Mouse (Mus musculus) regulatory T cell (primary cell): Measurements from ENCODE around the gene Ifit3.
"Not testable (repeated sequence)": the region's sequence is repeated elsewhere in the genome, so short reads cannot be mapped to it uniquely, and the experiment has no call there.

Experiments used
- in situ Hi-C: fragments of 300-600 bp; cut with MboI, MseI; formaldehyde crosslinking; loops from one replicate; pipeline ENCODE4 v1.15.1; 2025; ENCODE audit warnings: high pct_unique_total_duplicates

Gene Ifit3

GRCm38 (mm10) chr19:34587898-34588692 lies 4.8 kb downstream of the Ifit3 start:
- in situ Hi-C loops, result not testable (repeated sequence)

- in situ Hi-C loops, result no loop called here
Observed at GRCm38 (mm10) chr19:34588959-34589358, 5.6 kb downstream of the Ifit3 start.

- in situ Hi-C loops, result no loop called here
Observed at GRCm38 (mm10) chr19:34593456-34593855, 10.1 kb downstream of the Ifit3 start.

GRCm38 (mm10) chr19:34594523-34594922 lies 11.2 kb downstream of the Ifit3 start:
- in situ Hi-C loops, result not testable (repeated sequence)

GRCm38 (mm10) chr19:34596811-34597210 lies 13.5 kb downstream of the Ifit3 start:
- in situ Hi-C loops, result no loop called here

GRCm38 (mm10) chr19:34598341-34598740 lies 15.0 kb downstream of the Ifit3 start:
- in situ Hi-C loops, result no loop called here

GRCm38 (mm10) chr19:34599250-34599649 lies 15.9 kb downstream of the Ifit3 start:
- in situ Hi-C loops, result not testable (repeated sequence)

- in situ Hi-C loops, result not testable (repeated sequence)
Observed at GRCm38 (mm10) chr19:34601888-34602287, 18.6 kb downstream of the Ifit3 start, which contains the start of gene Ifit1bl1. Ifit1bl1 (minus strand) TSS chr19:34601956.

- in situ Hi-C loops, result no loop called here
Observed at GRCm38 (mm10) chr19:34605472-34605871, 22.1 kb downstream of the Ifit3 start.

- in situ Hi-C loops, result not testable (repeated sequence)
Observed at GRCm38 (mm10) chr19:34607237-34608051, 24.1 kb downstream of the Ifit3 start, which contains the start of gene Ifit3b. Ifit3b (plus strand) TSS chr19:34607970.

- in situ Hi-C loops, result not testable (repeated sequence)
Observed at GRCm38 (mm10) chr19:34610118-34610517, 26.8 kb downstream of the Ifit3 start.

GRCm38 (mm10) chr19:34612243-34613001 lies 29.1 kb downstream of the Ifit3 start:
- in situ Hi-C loops, result not testable (repeated sequence)

GRCm38 (mm10) chr19:34620871-34621270 lies 37.5 kb downstream of the Ifit3 start:
- in situ Hi-C loops, result no loop called here

GRCm38 (mm10) chr19:34623781-34624180 lies 40.5 kb downstream of the Ifit3 start:
- in situ Hi-C loops, result no loop called here

GRCm38 (mm10) chr19:34624663-34625062 lies 41.3 kb downstream of the Ifit3 start:
- in situ Hi-C loops, result loop anchor here (5.0 to 25.0 kb wide), 2 partner anchors 53 to 1237 kb away; partner anchors contain the start of gene Rnls

- in situ Hi-C loops, result loop anchor here (5.0 to 25.0 kb wide), 2 partner anchors 50 to 1240 kb away; partner anchors contain the start of gene Rnls
Observed at GRCm38 (mm10) chr19:34627496-34627895, 44.2 kb downstream of the Ifit3 start.

- in situ Hi-C loops, result loop anchor here (25.0 kb wide), 1 partner anchor 1244 kb away; the partner anchor contains the start of gene Rnls
Observed at GRCm38 (mm10) chr19:34631487-34631886, 48.2 kb downstream of the Ifit3 start.

GRCm38 (mm10) chr19:34633484-34633883 lies 50.2 kb downstream of the Ifit3 start:
- in situ Hi-C loops, result loop anchor here (25.0 kb wide), 1 partner anchor 1246 kb away; the partner anchor contains the start of gene Rnls

- in situ Hi-C loops, result loop anchor here (5.0 to 25.0 kb wide), 2 partner anchors 90 to 1250 kb away; partner anchors contain the start of gene Rnls
Observed at GRCm38 (mm10) chr19:34636933-34637557, 53.7 kb downstream of the Ifit3 start.
